Mouse (Mus musculus) right cerebral cortex, postnatal 14 days (tissue): ENCODE data around the gene Il4ra.

Source experiments
- DNase-seq: peaks from one replicate; pipeline ENCODE4 v3.0.0; 2022

Gene Il4ra

DNA sequence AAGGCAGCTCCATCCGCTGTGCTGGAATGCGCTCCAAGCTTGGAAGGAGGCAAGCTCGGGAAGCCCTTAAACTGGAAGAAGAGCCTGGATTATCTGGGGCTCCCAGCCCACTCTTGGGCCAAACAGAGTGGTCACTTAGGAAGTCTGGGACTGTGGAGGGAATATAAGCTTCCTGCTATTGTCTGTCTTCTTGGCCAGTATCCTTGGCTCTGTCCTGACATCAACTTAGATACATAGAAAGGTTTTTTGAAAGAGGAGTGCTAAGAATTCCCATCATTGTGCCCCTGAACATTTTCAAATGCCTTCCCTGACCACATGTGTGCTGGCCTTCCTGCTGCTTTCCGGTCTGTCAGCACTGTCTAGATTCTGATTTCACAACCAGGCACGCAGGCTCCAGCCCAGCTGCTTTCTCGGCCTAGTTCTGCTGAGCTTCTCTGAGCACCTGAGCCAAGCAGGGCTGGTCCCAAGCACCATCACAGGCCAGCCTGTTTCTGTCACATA, 989 bp upstream of the Il4ra start:
- no peak for DNase-seq

DNA sequence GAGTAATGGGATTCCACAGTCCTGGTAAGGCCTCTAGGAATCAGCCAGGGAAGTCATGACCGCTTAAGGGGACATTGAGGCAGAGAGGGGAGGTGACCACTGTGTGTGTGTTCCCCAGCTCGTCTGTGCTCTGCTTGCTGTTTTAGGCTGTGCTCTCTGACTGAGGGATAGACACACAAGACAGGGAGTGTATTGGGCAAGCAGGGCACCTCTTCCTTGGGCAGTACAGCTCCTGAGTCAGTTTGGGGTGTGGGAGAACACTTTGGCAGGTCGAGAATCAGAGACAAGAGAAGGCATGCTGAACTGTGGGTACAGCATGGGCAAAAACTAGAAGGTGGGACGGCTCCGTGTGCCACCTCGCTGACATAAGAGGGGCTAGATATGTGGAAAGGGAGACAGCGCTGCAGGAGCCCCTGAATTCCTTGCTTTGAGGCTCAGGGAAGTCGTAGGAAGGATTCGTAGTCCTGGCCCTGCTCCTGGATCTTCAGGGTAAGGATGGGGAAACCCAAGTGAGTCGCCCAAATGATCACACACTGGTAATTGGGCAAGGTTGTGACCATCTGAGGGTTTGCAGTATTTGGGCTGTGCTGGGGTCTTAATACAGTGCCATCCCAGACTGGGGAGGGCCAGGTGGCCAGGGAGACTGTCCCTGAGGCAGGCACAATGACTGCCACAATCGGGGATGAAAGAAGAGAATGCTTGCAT, 1.1 kb downstream of the Il4ra start:
- DNase-seq: no peak

DNA sequence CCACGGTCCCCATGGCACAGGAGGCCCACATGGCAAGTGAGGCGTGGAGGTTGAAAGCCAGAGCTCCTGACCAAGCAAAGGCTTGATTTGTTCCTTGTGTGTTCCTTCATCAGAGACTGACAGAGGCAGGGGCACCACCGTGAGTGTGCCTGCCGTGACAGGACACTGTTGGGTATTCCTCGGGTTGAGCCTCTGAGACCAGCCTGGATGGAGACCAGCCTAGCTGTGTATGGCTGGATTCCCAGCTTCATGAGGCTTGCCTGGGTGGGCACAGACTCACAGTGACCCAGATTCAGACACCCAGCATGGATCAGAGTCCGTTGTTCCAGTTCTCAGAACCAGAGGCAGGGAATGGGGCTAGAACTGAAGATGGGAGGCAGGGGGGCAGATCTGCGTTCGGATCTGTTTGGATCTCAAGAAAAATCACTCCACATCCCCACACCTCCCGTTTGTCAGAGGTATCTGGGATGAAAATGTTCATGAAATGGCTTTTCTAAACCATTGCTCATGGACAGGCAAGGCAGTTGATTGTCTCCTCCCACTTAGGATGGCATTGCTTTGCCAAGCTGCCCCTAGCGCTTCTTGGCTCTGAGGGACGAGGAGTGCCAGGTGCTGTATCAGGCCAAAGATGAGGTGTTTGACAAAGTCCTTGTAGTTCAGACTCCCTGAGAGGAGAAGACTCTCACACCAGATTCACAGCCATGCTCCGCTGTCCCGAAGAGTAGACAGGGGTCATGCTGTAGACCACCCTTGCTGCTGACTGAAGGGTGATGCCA, 1.9 kb downstream of the Il4ra start:
- no peak for DNase-seq

DNA sequence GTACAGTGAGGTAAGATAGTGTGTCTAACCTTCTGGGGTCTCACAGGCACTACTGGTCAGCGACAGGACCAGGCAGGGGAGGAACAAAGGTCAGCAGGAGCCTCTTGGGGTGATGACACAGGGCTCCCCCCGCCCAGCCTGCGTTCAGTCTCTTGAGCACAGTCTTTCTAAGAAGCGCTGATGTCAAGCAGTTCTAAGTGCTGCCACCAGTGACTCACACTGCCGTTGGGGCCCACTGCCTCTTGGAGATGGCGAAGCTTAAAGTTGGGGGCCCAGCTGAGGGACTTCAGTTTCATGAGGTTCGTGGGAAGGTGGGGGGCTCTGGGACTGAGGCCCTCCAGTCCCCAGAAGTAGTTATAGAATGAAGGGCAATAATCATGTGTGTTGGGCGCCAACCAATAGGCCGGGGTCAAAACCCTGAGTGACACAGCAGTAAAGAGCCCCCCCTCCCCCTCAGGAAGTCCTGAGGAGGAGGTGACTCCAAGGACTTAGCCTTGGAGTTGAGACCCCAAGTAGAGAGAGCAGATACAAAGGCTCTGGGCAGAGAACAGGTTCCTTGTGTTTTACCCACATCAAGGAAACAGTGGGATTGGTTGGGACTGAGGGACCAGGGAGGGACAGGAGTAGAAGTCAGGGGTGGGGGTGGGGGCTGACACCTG, 2.7 kb downstream of the Il4ra start:
- no peak for DNase-seq

DNA sequence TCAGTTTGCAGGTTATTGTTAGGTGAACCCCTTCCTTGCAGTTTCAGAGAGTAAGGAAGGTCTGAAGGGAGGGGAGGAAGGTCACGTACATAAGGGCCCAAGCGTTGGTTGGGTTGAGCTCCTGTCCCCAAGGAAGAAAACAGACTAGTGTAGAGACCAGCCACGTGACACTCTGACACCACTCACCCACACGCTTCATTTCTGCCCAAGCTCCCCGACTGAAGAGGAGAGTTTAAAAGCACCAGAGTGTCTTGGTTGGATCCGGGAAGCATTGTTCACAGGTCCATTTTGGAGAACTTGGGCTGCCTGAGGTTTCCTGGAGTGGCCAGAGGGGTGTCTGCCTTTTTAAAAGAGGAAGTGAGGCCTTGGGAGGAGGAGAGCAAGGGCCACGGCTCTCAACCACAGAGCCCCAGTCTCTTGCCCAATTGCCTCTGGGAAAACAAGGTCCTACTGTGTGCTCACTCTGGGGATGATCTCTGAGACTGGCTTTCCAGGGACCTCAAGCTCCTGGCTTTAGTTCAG, 3.5 kb downstream of the Il4ra start:
- DNase-seq: no peak

DNA sequence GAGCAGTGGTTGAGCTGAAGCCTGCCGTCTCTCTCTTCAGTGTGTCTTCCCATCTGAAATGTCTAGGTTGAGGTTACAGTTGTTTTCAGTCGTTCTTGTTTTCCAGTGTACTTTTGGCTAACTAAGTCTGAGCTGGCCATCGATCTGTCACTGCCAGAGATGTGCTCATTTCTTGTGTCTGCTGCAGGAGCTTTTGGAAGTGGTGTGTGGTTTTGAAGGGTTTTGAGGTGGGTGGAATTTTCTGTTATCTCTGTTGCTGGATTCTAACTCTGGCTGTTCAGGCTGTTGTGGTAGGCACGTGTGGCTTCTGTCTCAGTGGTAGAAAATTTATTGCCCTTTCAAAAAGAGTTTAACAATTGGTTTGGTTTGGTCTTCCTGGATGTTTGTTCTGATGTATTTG, 4.2 kb downstream of the Il4ra start:
- no peak for DNase-seq

DNA sequence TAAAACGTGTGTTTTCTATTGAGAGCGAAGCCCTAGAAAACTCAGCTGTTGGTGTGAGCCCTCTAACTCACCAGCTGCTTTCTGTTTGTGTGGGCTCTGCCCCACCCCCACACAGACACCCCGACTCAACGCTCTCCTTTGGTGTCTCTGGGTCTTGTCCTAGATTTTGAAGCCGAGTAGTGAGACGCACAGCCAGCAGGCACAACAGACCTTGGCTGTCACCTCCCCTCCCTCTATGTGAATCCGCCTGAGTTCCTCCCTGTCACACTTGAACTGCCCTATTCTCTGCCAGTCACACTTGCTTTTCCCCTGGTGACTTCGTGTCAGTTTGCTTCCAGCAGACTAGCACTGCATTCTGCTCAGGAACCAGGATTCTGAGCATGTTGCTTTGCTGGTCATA, 4.9 kb downstream of the Il4ra start:
- DNase-seq: no peak

DNA sequence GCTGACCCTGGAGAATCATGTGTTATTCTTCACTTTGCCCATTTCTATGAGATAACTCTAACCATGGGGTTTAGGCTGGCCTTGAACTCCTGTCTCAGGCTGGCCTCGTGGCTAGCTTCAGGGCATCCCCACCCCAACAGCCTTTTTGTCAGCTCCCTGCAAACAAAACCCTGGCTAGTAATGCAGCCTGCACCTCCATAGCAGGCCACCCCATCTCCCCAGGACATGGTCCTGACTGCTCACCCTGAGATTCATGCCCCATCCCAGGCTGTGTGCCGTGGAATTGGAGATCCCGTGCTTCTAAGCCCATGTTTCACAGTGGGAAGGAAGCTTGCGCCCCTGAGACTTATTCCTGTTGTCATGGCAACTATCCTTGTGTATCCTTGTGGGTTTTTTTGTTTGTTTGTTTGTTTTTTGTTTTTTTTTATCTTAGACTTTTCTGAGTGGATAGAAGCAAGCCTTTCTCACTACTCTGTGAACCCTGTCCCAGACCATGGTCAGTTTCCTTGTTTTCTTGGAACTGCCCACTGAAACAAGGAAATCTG, 6.6 kb downstream of the Il4ra start:
- no peak for DNase-seq

DNA sequence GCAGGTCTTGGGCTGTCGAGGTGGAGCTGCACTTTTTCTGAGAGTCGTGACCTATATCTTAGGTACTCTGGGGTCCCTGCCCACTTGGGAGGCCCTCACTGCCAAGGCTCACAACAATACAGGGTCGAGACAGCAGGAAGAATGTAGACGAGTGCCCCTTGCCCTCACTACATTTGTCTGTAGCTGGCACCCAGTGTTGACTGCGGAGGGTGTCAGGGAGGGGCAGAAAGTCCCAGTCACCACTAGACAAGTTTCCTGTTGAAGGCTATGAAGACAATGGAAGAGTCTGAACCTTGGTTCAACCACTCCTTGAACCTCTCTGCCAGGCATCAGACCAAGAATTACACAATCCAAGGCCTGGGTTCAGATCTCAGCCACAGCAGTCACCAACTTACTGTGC, 7.1 kb downstream of the Il4ra start:
- DNase-seq: no peak

DNA sequence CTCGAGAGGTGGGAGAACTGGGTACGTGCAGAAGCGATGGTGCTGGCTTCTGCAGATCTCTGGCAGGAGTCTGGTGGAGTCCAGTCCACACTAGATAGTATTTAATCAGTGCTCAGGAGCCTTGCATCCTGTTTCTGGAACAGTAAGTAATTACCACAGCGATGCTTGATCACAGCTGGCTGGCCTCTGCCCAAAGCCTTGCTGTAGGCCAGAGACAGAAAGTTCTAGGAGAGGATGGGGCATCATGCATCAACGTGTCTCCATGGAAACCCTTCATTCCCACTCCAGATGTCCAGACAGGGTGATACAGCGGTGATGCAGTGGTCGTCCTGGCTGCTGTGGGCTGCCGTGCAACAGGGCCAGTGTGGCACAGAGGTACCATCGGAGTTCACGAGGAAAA, 7.6 kb downstream of the Il4ra start:
- no peak for DNase-seq

DNA sequence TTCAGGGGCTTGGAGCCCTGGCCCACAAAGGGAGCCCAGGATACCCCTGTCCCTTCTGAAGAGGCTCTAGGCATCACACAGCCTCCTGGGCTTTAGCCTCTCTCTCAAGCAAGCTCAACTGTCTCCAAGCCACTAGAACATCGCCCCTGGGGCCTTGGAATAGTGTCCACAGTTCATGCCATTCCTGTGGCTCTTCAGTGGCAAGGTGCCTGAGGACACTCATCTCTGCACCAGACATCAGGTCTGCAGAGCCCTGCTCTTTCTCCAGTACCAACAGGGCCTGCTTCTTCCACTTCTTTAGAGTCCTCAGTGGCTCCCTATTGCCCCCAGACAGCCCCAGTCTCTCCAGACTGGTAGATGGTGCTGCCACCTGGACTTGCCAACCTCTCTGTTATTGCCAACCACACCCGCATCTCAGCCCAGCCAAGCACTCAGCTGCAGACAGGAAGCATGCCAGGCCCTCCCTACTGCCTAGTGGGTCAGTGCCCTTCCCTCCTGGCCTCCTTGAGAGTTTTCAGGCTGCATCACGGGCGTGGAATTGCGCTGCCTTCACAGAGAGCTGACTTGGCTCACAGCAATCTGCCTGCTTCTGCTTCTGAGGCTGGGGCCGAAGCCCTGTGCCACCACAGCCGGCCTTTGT, 8.3 kb downstream of the Il4ra start:
- DNase-seq: no peak

DNA sequence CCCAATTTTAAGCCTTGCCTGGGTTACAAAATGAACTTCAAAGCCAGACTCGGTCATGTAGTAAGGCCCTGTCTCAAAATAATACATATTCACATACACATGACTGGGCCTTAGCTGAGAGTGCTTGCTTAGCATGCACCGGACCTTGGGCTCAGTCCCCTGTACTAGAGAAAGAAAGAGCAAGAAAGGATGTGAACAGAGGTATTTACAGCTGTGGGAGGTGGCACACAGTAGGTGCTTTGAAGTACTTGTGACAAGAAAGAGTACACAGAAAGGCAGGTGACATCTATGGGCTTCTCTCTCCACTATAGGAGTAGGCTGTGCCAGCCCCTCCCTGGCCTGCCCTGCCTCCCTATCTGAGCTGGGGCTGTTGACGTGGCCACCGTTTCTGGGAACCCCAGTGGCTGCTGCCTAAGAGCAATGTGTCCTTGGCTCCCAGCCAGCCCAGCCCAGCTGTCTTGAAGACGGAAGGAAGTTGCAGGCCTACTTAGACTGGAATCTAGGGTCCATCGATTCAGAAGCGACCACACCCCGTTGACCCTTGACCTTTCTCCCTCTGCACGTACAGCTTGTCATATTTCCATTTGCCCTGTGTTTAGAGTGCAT, 9.3 kb downstream of the Il4ra start:
- peak; percentile 76 for DNase-seq

DNA sequence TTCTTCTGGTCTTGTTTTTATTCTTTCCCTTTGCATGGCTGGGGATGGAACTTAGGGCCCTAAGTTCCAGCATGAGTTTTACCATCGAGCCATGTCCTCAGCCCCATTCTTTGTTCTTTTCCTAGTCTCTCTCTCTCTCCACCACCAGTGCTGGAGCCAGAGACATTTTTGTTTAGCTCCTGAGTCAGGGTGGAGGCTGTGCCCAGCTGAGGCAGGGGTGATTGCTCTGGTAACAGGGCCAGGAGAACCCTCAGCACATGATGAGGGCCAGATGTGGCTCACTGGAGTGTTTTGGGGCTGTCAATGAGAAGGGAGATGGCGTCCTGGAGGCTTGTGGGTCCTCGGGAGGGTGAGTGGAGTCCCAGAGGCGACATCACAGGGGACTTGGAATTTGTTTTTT, 10.5 kb downstream of the Il4ra start:
- no peak for DNase-seq

DNA sequence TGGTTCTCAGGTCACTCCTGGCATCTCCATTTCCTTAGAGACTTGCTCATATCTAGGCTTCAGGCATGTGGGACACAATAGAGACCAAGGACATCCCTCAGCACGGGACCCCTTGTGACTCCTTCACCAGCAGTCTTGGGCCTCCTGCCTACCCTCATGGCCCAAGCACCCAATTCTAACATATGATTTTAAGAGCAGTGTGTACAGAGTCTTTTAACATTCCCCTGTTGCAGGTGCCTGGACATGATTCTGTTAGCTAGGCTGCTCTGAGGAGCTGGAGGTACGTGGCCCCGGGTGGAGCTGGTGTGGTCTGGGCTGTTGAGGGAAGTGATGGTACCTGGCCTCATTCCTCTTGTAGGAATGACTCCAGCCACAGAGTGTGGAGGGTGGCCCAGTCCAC, 11.2 kb downstream of the Il4ra start:
- DNase-seq: no peak

DNA sequence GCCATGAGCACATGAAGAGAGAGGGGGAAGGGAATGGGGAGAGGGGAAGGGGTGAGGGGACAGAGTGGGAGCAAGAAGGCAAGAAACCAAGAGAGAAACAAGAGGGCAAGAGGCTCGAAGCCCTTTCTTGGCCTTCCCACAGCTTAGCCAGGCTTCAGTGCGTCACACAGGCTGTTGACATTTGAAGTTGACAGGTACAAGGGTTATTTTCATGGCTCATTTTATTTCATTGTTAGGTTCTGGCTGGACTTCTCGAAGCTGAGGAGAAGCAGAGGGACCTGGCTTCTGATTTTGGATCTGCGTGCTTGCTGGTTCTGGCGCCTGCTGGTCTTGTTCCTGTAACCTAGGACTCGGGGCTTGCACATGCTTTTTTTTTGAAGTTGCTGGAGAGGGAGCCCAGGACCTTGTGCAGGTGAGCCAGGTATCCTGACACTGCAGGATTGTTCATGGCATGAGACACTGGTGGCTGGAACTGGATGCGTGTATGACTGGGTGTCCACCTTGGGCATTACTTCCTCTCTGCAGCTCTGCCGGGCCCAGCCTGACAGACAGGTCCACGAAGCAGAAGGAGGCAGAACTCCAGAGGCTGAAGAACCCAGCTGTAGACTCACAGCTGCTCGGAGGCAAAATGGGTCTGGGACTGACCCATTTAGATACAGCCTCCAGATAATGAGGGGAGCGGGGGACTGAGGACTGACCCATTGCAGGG, 12.6 kb downstream of the Il4ra start:
- DNase-seq: no peak

DNA sequence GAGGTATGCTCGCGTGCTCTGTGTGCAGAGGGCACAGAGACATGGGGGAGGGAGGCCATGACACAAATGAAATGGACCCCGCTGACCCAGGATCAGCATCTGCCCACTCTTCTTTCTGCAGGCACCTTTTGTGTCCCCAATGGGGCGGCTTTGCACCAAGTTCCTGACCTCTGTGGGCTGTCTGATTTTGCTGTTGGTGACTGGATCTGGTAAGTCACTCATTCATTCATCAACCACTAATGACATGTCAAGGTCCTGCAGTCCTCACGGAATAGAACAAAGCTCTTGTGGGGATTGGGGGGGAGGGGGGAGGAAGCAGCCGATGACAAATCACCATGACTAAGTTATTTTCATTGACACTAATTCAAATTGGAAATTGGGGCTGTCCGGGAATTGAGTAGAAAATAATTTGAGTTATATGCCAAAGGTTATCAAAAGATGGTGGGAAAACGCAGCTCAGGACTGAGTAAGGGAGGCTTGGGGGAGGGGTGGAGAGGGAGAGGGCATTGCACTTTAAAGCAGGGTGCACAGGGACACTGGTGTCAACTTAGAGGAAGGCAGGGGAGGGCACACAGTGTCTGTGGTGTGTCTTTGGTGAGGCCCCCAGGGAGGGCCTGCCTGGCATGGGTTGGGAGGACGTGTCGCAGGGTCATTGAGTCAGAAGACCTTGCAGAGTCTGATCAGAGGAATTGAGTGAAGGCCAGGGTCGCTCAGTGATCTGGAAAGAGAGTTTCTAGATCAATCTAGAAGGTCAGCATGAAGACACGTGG, 13.8 kb downstream of the Il4ra start:
- no peak for DNase-seq

DNA sequence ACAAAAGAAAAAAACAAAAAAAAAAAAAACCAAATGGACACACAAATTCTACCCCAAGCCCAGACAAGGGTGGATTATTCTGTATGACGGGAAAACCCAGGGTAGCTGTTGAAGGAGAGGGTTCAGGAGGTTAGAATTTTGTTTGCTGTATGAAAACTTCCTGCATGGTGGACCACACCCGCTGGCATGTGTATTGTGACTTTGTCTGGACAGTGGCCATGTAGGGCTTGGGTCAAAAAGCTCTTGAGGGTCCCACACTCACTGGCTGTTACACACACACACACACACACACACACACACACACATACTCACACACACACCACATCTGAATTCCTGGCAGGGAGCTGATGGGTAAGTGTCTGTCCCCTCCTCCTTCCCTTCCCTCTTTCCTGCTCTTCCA, 14.5 kb downstream of the Il4ra start:
- no peak for DNase-seq

DNA sequence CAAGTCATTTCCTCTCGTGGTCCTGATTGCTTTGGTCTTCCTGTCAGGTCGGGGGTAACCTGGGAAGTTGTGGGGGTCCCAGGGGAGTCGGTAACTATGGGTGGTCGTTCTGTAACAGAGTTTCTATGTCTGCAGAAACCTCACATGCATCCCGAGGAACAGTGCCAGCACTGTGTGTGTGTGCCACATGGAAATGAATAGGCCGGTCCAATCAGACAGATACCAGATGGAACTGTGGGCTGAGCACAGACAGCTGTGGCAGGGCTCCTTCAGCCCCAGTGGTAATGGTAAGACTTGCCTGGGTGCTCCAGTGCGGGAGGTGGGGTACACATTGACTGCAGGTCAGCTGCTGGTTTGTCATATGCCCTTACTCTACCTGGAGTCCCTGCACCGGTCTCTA, 17.0 kb downstream of the Il4ra start:
- DNase-seq: no peak

DNA sequence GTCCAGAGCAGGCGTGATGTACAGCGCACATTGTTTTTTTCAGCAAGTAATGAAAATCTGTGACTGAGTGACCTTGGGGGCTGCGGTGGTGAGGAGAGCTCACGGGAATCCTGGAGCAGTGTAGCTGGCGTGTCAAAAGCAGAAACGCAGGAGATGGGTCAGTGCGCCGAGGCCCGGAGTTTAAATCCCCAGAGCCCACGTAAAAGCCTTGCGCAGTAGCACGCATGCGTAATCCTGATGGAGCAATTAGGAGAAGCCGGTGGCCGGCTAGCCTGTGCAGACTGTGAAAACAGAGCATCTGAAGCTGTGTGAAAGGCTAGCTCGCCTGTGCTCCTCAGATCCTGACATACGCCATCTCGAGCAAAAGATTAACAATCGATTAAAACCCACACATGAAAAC, 20.0 kb downstream of the Il4ra start:
- DNase-seq: no peak

DNA sequence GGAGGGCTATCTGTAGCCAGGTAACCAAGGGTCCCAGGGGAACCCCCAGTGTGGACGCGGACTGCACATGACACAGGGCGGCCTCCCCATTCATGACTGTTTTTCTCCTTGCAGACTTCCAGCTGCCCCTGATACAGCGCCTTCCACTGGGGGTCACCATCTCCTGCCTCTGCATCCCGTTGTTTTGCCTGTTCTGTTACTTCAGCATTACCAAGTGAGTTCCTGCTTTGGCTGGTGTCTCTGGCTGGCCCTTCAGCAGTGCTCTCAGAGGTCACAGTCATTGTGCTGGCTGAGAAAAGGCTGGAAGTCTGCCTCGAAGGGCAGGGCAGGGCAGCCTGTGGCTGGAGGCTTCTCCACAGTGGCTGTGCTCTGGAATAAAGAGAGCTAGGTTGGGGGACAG, 20.8 kb downstream of the Il4ra start:
- no peak for DNase-seq

DNA sequence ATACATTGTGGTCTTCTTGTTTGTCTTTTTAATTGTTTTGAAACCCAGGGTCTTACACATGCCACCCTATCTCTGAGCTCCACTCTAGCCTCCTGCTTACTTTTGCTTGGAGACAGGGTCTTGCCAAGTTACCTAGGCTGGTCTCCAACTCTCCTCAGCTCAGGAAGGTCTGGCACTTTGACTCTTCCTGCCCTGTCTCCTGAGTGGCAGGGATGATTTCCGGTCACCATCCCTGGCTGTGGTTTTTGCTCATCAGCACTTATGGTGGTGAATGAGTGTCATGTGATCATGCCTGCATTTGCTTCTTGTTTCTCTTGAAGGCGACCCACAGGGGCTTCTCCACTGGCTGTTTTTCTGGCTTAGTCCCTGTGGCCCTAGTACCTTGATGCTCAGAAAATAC, 21.9 kb downstream of the Il4ra start:
- no peak for DNase-seq
